Mouse (Mus musculus) ovary, postnatal 36 days (tissue): ENCODE data around the gene Styx.
A peak's percentile ranks its signal among the peaks of the same experiment; 100 is the strongest.
"Not testable (repeated sequence)": the region's sequence is repeated elsewhere in the genome, so short reads cannot be mapped to it uniquely, and the experiment has no call there.

Experiments
- DNase-seq: peaks from one replicate; pipeline ENCODE4 v3.0.0; 2022; ENCODE audit warnings: low spot score, mixed read lengths

The Styx gene

GRCm38 (mm10) chr14:45364211-45365195, 13.6 kb downstream of the Styx start:
- peak; percentile 11 for DNase-seq

DNA sequence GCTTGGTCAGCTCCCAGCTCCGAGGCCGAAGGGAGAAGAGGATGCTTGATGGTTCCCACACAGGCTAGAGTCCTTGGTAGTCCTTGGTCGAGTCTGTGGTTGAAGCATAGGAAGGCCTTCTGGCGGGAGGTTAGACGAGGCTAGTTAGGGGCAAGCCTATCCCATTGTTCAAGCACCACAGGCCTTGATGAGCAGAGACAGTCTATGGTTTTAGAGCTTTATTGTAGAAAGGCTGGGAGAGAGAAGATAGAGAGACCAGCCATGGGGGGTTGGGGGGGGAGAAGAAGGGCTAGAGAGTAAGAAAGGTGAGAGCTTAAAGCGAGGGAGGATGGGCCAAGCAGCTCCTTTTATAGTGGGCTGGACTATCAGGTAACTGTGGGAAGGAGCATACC, 14.3 kb downstream of the Styx start:
- DNase-seq, result no peak

GRCm38 (mm10) chr14:45378771-45379170, 27.9 kb downstream of the Styx start:
- no peak for DNase-seq

- DNase-seq, result no peak
Observed at GRCm38 (mm10) chr14:45380756-45381155, 29.9 kb downstream of the Styx start.

- DNase-seq, result no peak
Observed at GRCm38 (mm10) chr14:45382912-45383311, 32.0 kb downstream of the Styx start.

GRCm38 (mm10) chr14:45385596-45385995, 34.7 kb downstream of the Styx start:
- no peak for DNase-seq

- DNase-seq, result no peak
Observed at GRCm38 (mm10) chr14:45387480-45387879, 36.6 kb downstream of the Styx start.

- peak; percentile 96 for DNase-seq
Observed at GRCm38 (mm10) chr14:45388345-45389181, 37.7 kb downstream of the Styx start.

DNA sequence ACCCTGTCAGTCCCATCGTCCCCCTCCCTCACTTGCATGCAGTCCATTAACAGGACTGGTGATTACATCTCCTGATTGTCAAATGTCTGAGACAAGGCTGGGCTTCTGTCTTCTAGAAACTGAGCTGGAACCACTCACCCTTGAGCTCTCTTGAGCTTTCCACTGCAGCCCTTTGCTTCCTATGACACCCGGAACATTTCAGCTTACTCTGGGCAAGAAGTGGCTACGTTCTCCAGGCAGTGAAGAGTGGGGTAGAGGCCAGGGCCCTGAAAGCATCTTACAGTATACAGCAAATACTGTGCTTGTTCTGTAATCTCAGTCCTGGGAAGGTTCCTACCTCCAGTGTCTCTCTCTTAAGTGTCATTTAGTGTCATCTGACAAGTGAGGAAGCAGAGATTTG, 38.3 kb downstream of the Styx start:
- DNase-seq, result no peak

GRCm38 (mm10) chr14:45399836-45400235, 48.9 kb downstream of the Styx start:
- DNase-seq, result no peak

DNA sequence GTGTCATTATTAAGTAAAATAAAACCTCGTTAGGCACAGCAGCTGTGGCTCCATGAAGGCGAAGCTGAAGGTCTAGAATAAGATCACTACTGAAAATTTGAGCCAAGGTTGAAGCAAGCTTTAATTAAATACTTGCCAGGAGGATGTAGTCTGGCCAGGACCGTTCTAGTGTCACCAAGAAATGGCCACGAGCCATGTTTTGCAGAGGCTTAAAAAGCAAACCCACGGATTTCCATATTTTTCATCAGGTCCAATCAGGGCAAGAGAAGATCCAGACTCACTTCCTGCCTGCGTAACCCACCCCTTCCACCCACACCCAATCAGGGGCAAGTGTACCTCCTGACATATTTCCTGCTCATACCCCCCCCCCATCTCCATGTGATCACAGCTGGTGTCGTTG, 52.8 kb downstream of the Styx start:
- no peak for DNase-seq

- not testable (repeated sequence) for DNase-seq
Observed at GRCm38 (mm10) chr14:45404813-45405212, 53.9 kb downstream of the Styx start, which contains the start of gene Gnpnat1. Gene Gnpnat1 (minus strand): TSS chr14:45404913.

- DNase-seq, result no peak
Observed at GRCm38 (mm10) chr14:45416265-45416664, 65.4 kb downstream of the Styx start.

DNA sequence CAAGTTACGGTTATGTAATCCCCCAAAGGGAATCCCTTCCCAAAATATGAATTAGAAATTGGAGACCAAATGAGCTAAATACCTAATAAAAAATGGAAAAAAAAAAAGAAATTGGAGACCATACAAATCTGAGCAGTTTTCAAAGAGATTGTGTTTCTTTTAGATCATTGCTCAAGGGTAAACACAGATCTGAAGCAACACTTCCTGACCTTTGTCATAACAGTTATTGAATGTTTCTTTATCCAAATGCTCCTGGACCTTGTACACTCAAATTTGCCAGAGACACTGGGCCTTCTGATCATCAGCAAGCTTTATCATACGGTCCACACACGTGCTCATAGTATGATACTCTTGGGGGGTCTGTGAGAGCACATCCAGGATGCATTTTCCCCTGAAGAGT, 67.7 kb downstream of the Styx start:
- no peak for DNase-seq

GRCm38 (mm10) chr14:45419323-45419722, 68.4 kb downstream of the Styx start:
- no peak for DNase-seq

DNA sequence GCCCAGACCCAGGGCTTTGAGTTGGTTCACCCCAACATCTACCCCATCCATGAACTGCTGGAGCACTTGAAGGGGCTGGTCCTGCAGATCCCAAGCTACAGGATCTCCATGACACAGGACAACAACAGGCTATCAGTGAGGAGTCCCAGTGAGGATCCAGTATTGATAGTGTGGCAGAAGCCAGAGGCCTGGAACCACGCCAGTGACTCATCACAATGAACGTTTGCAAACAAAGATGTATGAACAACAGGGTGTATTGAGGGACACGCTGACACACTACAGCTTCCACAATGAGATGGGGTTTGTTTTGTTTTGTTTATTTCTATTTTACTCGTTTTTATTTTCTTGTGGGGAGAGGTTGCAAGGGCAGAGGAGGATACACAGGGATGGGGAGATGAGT, 71.5 kb downstream of the Styx start:
- peak; percentile 29 for DNase-seq

GRCm38 (mm10) chr14:45423220-45423619, 72.3 kb downstream of the Styx start:
- DNase-seq, result no peak

GRCm38 (mm10) chr14:45430066-45430842, 79.4 kb downstream of the Styx start:
- no peak for DNase-seq

DNA sequence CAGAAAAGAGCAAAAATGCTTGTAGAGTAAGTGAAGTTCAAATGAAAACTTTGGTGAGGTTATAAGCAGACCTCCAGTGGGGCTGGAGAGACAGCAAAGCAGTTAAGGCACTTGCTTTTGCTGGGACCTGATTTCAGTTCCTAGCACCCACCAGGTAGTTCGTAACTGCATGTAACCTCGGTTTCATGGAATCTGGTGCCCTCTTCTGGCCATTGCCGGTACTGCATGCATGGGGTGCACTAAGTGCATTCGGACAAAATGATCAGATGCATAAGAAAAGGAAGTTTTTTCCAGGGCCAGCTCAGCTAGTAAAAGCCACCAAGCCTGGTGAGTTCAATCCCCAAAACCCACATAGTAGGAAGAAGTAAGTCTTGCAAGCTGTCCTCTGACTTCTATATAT, 81.1 kb downstream of the Styx start:
- no peak for DNase-seq

DNA sequence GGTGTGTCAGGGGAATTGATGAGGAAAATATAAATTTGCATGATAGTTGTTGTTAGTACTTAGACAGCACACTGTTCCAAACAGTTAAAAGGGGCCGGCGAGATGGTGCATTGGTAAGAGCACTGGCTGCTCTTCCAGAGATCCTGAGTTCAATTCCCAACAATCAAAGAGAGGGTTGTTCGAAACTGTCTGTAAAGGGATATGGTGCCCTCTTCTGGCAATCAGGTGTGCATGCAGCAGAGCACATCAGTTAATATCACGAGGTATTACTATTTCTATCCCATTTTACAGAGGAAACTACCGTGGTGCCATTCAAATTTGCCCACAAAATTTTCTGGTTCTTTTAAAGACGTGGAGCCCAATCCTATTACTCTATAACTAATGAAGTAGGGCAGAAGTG, 83.3 kb downstream of the Styx start:
- no peak for DNase-seq

- no peak for DNase-seq
Observed at GRCm38 (mm10) chr14:45438250-45438930, 87.5 kb downstream of the Styx start.

- no peak for DNase-seq
Observed at GRCm38 (mm10) chr14:45438931-45439275, 88.0 kb downstream of the Styx start.
